Mouse (Mus musculus) limb, embryonic 13.5 days (tissue): Measurements from ENCODE around the gene Stat3. TPM values are rescaled to one million over a fixed set of nuclear protein-coding genes. Genes with fewer than 3 reads are reported as not detected.

ENCODE experiments used
- ATAC-seq: fragments of 200-750 bp; cut with Nextera tagmentation; 2 replicates; pipeline ENCODE4 v1.8.0; 2017; ENCODE audit warnings: low read depth, moderate number of reproducible peaks, moderate TSS enrichment; ENCODE audit not compliant: low FRiP score
- H3K27ac ChIP-seq: fragments of 300-500 bp; sonication (generic); 2 replicates; pipeline ENCODE4 v1.5.1; 2015; ENCODE audit warnings: inconsistent platforms, mild to moderate bottlenecking, moderate library complexity
- H3K27me3 ChIP-seq: fragments of 300-500 bp; sonication (generic); 2 replicates; pipeline ENCODE4 v1.6.1; 2015; ENCODE audit warnings: mild to moderate bottlenecking, inconsistent platforms
- H3K36me3 ChIP-seq: fragments of 300-500 bp; sonication (generic); 2 replicates; pipeline ENCODE4 v1.6.1; 2015; ENCODE audit warnings: inconsistent platforms, mild to moderate bottlenecking, moderate library complexity
- H3K4me1 ChIP-seq: fragments of 300-500 bp; sonication (generic); 2 replicates; pipeline ENCODE4 v1.6.1; 2015; ENCODE audit warnings: inconsistent platforms
- H3K4me2 ChIP-seq: fragments of 300-500 bp; sonication (generic); replicated peaks from 2 replicates; pipeline ENCODE4 v1.6.1; 2015; ENCODE audit warnings: inconsistent platforms, mild to moderate bottlenecking, moderate library complexity
- H3K4me3 ChIP-seq: fragments of 300-500 bp; sonication (generic); 2 replicates; pipeline ENCODE4 v1.5.1; 2015; ENCODE audit warnings: moderate library complexity, mild to moderate bottlenecking, inconsistent platforms
- H3K9ac ChIP-seq: fragments of 300-500 bp; sonication (generic); 2 replicates; pipeline ENCODE4 v1.6.1; 2015; ENCODE audit warnings: mild to moderate bottlenecking, inconsistent platforms
- H3K9me3 ChIP-seq: fragments of 300-500 bp; sonication (generic); 2 replicates; pipeline ENCODE4 v1.6.1; 2016; ENCODE audit warnings: inconsistent platforms
- WGBS: fragments of 180-500 bp; shearing (Covaris S2); methylation state at CpG from one replicate; pipeline ENCODE4 v1.1.7; 2015; 5-methylcytosine and 5-hydroxymethylcytosine counted together
- polyA plus RNA-seq: library from polyadenylated mRNA; unstranded; fragments of >200 nt; fragmentation: Nextera tagmentation; extraction: Ambion mirVana; gene quantifications from 2 replicates; pipeline ENCODE4 v1.2.1, GENCODE M21; 2015

Gene Stat3
- polyA plus RNA-seq, 1 experiment from 2014 or later, result 50.3 TPM

DNA sequence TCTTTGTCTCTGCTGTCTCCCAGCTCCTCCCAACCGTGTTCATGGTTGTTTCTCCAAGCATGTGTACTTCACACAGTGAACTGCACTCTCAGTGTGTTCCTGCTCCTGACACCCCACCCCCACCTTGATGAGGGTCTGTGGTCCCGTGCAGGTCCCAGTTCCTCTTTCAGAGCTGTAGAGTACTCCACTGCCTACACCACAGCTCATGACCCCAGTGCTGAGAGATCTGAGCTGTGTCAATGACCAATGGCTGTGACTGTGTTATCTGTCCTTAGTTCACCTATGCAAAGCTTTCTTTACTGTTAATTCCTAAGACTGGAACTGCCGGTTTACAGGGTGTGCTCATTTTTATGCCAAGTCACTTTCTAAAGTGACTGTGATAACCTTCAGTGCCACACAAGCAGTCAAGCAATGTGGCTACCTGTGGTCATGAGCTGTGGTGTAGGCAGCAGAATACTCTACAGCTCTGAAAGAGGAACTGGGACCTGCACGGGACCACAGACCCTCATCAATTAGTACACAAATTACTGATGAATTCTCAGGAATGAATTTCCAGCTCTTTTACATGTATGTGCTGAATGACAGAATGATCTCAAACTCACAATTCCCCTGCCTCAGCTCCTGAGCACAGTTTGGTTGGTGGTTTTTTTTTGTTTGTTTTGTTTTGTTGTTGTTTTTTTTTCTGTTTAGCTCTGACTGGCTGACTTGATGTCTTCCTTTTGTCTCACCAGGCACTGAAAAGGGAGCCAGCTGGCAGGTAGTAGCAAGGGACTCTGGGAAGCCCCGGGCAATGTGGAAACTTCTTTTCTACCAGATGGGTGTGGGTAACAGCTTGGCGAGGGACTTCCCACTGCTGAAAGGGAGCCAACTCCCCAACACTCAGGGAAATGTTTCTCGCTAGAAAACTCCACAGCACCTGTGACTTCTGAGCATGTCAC, 41.8 kb downstream of the Stat3 start:
- Histone ChIP-seq H3K4me1 (0 out of 2 replicates have a peak, but pooled peaks cover 5% of the 10 kb centered on the region), H3K9me3 (peaks cover 4% of the 10 kb centered on the region; the same call in 1 of the 2 replicates), H3K27me3 (no peaks in the 10 kb centered on the region), H3K36me3 (peaks cover 65% of the 10 kb centered on the region), H3K4me3 (no peak overlapping the region), H3K9ac (no peak overlapping the region), H3K4me2 (no peak overlapping the region), H3K27ac (no peak overlapping the region)
- no peak for ATAC-seq
- WGBS, result 83% methylated on average over 7 of the region's 7 CpGs

DNA sequence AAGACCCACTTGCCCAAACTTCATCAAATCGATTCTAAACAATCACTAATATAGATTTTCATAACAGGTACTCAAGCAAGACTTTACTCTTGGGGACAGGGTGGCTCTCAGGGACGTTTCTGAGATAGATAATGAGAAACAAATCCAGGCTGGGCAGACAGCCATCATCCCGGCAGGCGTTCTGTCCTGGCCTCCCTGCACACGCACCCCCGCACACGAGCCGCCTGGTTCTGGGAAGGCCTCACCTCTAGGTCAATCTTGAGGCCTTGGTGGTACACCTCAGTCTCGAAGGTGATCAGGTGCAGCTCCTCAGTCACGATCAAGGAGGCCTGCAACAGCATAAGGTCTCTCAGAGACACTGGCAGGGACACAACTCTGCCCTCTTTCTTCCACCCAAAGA, 43.3 kb downstream of the Stat3 start:
- H3K4me3 ChIP-seq, result no peak overlapping the region
- no peaks in the 10 kb centered on the region for H3K9me3 ChIP-seq
- H3K27me3 ChIP-seq, result no peaks in the 10 kb centered on the region
- no peak for ATAC-seq
- no peak overlapping the region for H3K4me2 ChIP-seq
- 0 out of 2 replicates have a peak, but pooled peaks cover 5% of the 10 kb centered on the region for H3K4me1 ChIP-seq
- H3K27ac ChIP-seq, result no peak overlapping the region
- peaks cover 59% of the 10 kb centered on the region for H3K36me3 ChIP-seq
- WGBS, result 77% methylated on average over 10 of the region's 10 CpGs
- no peak overlapping the region for H3K9ac ChIP-seq

DNA sequence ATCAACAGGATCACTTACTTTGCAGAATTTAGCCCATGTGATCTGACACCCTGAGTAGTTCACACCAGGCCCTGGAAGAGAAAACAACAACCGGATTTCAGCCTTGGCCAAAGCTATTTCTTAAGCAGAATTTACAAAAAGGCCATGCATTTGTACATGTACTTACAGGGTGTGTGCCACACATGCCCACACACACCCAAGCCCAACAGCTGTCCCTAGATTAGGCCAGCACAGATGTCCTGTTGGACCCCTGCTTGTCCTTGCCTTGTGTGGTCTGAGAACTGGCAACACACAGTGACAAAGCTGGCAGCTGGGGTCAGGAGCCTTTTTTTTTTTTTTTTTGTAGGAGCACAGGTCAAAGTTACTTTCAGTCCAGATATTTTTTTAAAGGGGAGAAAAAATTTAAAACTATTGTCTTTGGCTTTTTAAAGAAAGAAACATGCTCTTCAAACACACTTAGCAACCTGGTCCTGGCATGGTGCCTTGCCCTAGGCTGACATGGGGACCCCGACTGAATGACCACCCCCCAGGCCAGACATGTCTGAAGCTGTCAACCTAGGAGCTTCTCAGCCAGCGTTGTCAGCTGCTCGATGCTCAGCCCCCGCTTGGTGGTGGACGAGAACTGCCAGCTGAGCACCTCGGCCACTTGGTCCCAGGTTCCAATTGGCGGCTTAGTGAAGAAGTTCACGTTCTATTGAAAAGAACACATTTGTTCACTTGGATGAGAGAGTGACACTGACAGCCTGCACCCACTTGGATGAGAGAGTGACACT, 45.0 kb downstream of the Stat3 start:
- no peaks in the 10 kb centered on the region for H3K27me3 ChIP-seq

DNA sequence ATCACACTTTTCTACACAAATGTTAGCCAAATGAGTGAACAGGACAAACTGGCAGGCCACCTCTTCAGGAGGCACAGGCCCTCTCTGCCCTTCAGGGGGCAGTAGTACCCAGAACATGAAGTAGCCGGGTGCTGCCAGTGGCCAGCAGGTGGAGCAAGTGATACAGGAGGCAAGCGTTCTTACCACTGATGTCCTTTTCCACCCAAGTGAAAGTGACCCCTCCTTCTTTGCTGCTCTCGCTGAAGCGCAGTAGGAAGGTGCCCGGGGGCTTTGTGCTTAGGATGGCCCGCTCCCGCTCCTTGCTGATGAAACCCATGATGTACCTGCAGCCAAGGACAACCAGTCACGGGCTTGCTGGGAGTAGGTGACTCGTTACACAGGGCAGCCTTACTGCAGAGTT, 45.9 kb downstream of the Stat3 start:
- 0 out of 2 replicates have a peak, but pooled peaks cover 5% of the 10 kb centered on the region for H3K4me1 ChIP-seq
- peaks cover 66% of the 10 kb centered on the region for H3K36me3 ChIP-seq
- H3K4me3 ChIP-seq, result no peak overlapping the region
- no peak overlapping the region for H3K27ac ChIP-seq
- H3K4me2 ChIP-seq, result no peak overlapping the region
- H3K9ac ChIP-seq, result no peak overlapping the region
- WGBS, result 15% methylated on average over 9 of the region's 9 CpGs
- H3K27me3 ChIP-seq, result no peaks in the 10 kb centered on the region
- ATAC-seq, result no peak
- H3K9me3 ChIP-seq, result no peaks in the 10 kb centered on the region

More for the DNA sequence above, 45.0 kb downstream of the Stat3 start:
- Histone ChIP-seq H3K4me1 (0 out of 2 replicates have a peak, but pooled peaks cover 5% of the 10 kb centered on the region), H3K27ac (no peak overlapping the region), H3K4me2 (no peak overlapping the region), H3K4me3 (no peak overlapping the region), H3K36me3 (peaks cover 65% of the 10 kb centered on the region), H3K9me3 (no peaks in the 10 kb centered on the region), H3K9ac (no peak overlapping the region)
- ATAC-seq, result no peak; the same call in 1 of the 2 replicates
- 70% methylated on average over 9 of the region's 9 CpGs for WGBS

DNA sequence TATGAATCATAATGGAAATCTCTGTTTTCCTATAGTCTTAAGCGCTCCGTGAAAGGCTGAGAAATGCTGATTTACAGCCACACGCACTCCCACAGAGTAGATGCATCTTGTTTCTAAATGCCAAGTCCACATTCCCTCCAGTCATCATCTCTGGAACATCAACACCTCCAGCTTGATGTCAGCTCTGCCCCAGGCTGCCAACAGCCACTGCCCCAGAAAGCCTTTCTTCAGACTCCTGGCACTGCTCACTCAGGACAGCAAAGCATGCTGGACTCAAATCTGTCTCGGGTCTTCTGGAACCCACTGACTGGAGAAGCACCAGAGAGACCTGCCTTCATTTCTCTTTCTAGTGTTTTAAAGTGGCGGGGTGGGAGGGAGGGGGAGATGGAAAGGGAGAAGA, 46.9 kb downstream of the Stat3 start:
- H3K9me3 ChIP-seq, result no peaks in the 10 kb centered on the region
- no peak overlapping the region for H3K4me2 ChIP-seq
- no peak for ATAC-seq
- 0 out of 2 replicates have a peak, but pooled peaks cover 5% of the 10 kb centered on the region for H3K4me1 ChIP-seq
- 87% methylated on average over 5 of the region's 5 CpGs for WGBS
- no peak overlapping the region for H3K9ac ChIP-seq
- no peaks in the 10 kb centered on the region for H3K27me3 ChIP-seq
- no peak overlapping the region for H3K27ac ChIP-seq
- no peak overlapping the region for H3K4me3 ChIP-seq
- H3K36me3 ChIP-seq, result peaks cover 66% of the 10 kb centered on the region

DNA sequence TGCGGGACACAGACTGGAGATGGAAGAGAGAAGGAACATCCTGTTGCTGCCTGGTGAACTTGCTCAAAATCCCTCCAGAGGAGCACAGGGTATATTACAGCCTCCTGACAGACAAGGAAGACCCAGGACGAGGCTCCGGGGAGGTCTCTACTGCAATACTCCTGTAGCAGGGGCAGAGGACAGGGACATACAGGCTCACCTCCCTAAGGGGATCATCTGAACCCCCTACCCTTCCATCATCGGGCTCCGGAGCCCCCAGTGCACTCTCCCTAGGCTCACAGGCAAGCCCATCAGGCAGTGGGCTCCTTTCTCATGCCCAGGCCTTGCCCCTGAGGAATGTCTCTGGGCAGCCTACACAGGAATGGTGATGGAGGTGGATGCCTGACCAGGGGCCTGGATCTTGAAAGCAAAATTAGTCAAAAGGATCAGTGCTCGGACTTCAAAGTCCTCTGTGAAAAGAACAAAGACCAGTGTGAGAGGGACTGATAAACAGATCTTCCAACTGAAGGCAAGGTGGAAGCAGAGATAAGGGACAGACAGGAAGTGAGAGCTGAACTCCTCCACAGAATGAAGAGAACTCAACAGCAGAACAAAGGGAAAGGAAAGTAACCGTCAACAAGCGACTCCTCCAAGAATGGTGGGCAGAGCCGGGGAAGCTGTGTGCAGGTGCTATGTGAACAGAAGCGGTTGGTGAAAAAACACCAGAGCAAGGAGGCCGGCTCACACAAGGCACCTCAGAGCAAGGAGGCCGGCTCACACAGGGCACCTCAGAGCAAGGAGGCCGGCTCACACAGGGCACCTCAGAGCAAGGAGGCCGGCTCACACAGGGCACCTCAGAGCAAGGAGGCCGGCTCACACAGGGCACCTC, 47.9 kb downstream of the Stat3 start:
- Histone ChIP-seq H3K9ac (0 out of 2 replicates have a peak overlapping the region, but pooled peaks have one; percentile 13), H3K27ac (no peak overlapping the region), H3K4me3 (no peak overlapping the region), H3K36me3 (peaks cover 70% of the 10 kb centered on the region), H3K4me1 (0 out of 2 replicates have a peak, but pooled peaks cover 5% of the 10 kb centered on the region), H3K9me3 (no peaks in the 10 kb centered on the region), H3K4me2 (no peak overlapping the region), H3K27me3 (no peaks in the 10 kb centered on the region)
- ATAC-seq, result 0 out of 2 replicates have a peak, but pooled peaks have one; percentile 5
- 60% methylated on average over 15 of the region's 15 CpGs for WGBS

DNA sequence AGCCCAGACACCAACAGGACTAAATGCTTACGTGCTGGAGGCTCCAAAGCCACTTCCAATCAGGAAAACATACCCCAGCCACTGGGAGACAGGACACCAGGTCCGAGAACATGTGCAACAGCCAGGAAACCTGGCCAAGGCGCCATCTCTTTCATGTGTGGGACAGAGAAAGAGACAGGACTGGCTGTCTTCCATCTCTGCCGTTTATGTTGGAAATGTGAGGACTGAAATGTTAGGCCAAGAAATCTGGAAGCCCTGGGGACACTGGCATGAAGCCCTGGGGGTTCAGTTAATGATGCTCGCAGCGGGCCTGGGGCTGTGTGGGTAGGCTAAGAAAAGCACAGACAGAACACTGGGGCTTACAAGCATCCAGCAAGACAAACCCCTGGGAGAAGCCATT, 48.9 kb downstream of the Stat3 start:
- no peak overlapping the region for H3K27ac ChIP-seq
- no peak overlapping the region for H3K9ac ChIP-seq
- no peak for ATAC-seq
- H3K4me1 ChIP-seq, result 0 out of 2 replicates have a peak, but pooled peaks cover 5% of the 10 kb centered on the region
- no peak overlapping the region for H3K4me3 ChIP-seq
- H3K9me3 ChIP-seq, result no peaks in the 10 kb centered on the region
- H3K27me3 ChIP-seq, result no peaks in the 10 kb centered on the region
- 80% methylated on average over 6 of the region's 6 CpGs for WGBS
- H3K4me2 ChIP-seq, result no peak overlapping the region
- H3K36me3 ChIP-seq, result peaks cover 74% of the 10 kb centered on the region

DNA sequence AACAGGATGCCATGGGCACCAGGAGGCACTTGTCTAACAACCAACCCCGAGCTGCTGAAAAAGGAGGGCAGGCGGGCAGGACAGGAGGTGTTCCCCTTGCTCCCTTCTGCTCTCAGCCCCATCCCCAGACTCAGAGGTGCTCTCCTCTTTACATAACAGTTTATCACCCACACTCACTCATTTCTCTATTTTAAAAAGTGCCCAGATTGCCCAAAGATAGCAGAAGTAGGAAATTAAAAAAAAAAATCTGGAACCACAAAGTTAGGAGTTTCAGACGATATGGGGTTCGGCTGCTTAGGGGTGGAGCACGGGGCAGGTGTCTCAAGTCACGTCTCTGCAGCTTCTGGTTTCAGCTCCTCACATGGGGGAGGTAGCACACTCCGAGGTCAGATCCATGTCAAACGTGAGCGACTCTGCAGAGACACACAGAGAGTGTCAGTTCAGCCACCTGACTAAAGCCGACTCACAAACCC, 51.0 kb downstream of the Stat3 start:
- H3K4me2 ChIP-seq, result no peak overlapping the region
- H3K4me3 ChIP-seq, result no peak overlapping the region
- H3K9ac ChIP-seq, result no peak overlapping the region
- no peak overlapping the region for H3K27ac ChIP-seq
- H3K4me1 ChIP-seq, result no peaks in the 10 kb centered on the region
- H3K27me3 ChIP-seq, result no peaks in the 10 kb centered on the region
- WGBS, result 59% methylated on average over 10 of the region's 10 CpGs
- no peak for ATAC-seq
- H3K36me3 ChIP-seq, result peaks cover 72% of the 10 kb centered on the region
- H3K9me3 ChIP-seq, result no peaks in the 10 kb centered on the region

DNA sequence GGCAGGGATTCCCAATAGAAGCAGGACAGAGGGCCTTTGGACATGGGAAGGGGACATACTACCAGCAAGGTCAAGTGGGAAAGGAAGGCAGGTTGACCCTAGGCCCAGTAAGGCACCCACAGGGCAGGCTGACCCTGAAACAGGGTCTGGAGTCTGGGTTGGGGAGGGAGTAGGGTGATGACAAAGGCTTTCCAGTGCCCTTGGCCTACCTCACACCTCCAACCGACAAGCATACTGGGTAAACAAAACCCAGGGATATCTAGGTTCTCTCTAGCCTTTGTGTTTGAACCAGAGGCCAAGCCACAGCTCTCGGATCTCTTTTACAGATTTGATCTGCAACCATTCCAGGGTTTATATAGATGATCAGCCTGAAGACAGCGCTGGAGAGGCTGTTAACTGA, 51.6 kb downstream of the Stat3 start:
- 78% methylated on average over 3 of the region's 3 CpGs for WGBS
- Histone ChIP-seq H3K4me1 (no peaks in the 10 kb centered on the region), H3K9ac (no peak overlapping the region), H3K27me3 (no peaks in the 10 kb centered on the region), H3K4me2 (no peak overlapping the region), H3K36me3 (peaks cover 67% of the 10 kb centered on the region), H3K4me3 (no peak overlapping the region), H3K9me3 (no peaks in the 10 kb centered on the region), H3K27ac (no peak overlapping the region)
- ATAC-seq, result no peak

DNA sequence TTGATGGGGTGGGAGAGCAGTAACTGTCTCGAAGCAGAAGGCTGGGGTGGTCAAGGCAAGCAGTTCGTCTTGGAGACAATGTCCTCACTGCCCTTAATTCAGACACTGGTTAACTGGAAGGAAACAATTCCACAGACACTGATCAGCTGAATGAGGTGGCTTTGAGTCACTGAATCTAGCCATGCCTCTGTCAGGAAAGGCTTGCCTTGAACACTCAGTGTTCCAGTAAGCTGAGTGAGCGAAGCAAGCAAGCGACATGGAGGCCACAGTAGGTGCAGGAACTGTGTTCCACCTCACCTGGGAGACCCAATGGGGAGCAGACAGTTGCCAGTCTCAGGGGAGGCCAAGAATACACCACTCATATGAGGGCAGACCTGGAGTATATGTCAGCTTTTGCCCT, 52.1 kb downstream of the Stat3 start:
- Histone ChIP-seq H3K4me1 (no peaks in the 10 kb centered on the region), H3K27me3 (no peaks in the 10 kb centered on the region), H3K9me3 (no peaks in the 10 kb centered on the region), H3K9ac (no peak overlapping the region), H3K4me2 (no peak overlapping the region), H3K36me3 (peaks cover 63% of the 10 kb centered on the region), H3K4me3 (no peak overlapping the region), H3K27ac (no peak overlapping the region)
- WGBS, result 80% methylated on average over 4 of the region's 4 CpGs
- no peak for ATAC-seq

DNA sequence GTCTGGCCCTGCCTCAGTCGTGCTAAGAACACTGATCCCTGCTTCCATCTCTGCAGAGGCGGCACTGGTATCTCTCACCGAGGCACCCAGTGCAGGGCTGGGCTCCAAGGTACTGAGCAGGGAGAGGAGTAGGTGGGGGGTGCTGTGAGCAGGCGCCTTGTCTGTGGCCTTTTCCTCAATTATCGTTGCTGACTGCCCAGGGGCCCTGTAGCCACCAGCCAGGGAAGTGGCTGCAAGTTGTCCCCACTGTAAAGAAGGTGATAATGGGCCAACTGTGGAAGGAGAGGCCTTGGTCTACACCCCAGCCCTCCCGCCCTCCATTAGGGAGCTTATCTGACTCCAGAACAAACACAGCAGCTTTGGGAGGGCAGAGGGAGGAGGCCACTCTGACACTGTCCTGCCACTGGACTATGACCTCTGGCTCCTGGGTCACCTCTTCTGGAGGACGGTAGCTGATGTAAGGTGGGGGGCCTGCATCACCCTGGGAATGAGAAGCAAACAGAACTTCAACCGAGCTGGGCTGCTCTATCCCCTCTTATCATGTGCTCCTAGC, 53.1 kb downstream of the Stat3 start:
- no peak overlapping the region for H3K4me3 ChIP-seq
- H3K27ac ChIP-seq, result no peak overlapping the region
- no peak overlapping the region for H3K4me2 ChIP-seq
- no peak for ATAC-seq
- no peaks in the 10 kb centered on the region for H3K4me1 ChIP-seq
- no peak overlapping the region for H3K9ac ChIP-seq
- H3K36me3 ChIP-seq, result peaks cover 58% of the 10 kb centered on the region
- H3K9me3 ChIP-seq, result no peaks in the 10 kb centered on the region
- 49% methylated on average over 8 of the region's 8 CpGs for WGBS
- H3K27me3 ChIP-seq, result no peaks in the 10 kb centered on the region
